Mouse (Mus musculus): ENCODE measurements at regions not wholly inside any gene's neighbourhood (a gene's known extent, or its start where the extent isn't known, plus 50 kb on each side); places are given as distances from the start of the nearest gene placed in this dataset.

GRCm38 (mm10) chr14:98937933-98938332 is 56.2 kb downstream of the Rpl36a-ps1 start:
- DNase-seq: no peak
- intact Hi-C loops (cut with DNase I): no loop called here

GRCm38 (mm10) chr14:98937373-98937772 is 56.7 kb downstream of the Rpl36a-ps1 start:
- intact Hi-C loops (cut with DNase I): no loop called here
- DNase-seq: no peak

GRCm38 (mm10) chr14:98933371-98933916 is 60.7 kb downstream of the Rpl36a-ps1 start:
- intact Hi-C loops (cut with DNase I): no loop called here
- DNase-seq: no peak

- peak; percentile 18 to 19 for DNase-seq
- intact Hi-C loops (cut with DNase I): no loop called here
These were observed 64.8 kb downstream of the Rpl36a-ps1 start for GRCm38 (mm10) chr14:98929276-98929675.

GRCm38 (mm10) chr14:98908234-98908633 is 85.9 kb downstream of the Rpl36a-ps1 start:
- DNase-seq: no peak
- intact Hi-C loops (cut with DNase I): no loop called here

- intact Hi-C loops (cut with DNase I): no loop called here
These were observed 95.2 kb downstream of the Rpl36a-ps1 start for GRCm38 (mm10) chr14:98898876-98899275.

GRCm38 (mm10) chr14:98897390-98897789 is 96.7 kb downstream of the Rpl36a-ps1 start:
- intact Hi-C loops (cut with DNase I): no loop called here

More at GRCm38 (mm10) chr14:98898876-98899275, 95.2 kb downstream of the Rpl36a-ps1 start:
- no peak for DNase-seq

GRCm38 (mm10) chr14:98895933-98896332 is 98.2 kb downstream of the Rpl36a-ps1 start:
- intact Hi-C loops (cut with DNase I): no loop called here
- DNase-seq: no peak

More at GRCm38 (mm10) chr14:98897390-98897789, 96.7 kb downstream of the Rpl36a-ps1 start:
- no peak for DNase-seq

GRCm38 (mm10) chr14:98892670-98893069 is 101.4 kb downstream of the Rpl36a-ps1 start:
- intact Hi-C loops (cut with DNase I): no loop called here
- DNase-seq: no peak

GRCm38 (mm10) chr14:98891252-98891947 is 102.7 kb downstream of the Rpl36a-ps1 start:
- no peak for DNase-seq
- intact Hi-C loops (cut with DNase I): no loop called here

- intact Hi-C loops (cut with DNase I): no loop called here
- DNase-seq: no peak
These were observed 106.5 kb downstream of the Rpl36a-ps1 start for GRCm38 (mm10) chr14:98887588-98887987.

- no peak for DNase-seq
- intact Hi-C loops (cut with DNase I): no loop called here
These were observed 107.1 kb downstream of the Rpl36a-ps1 start for GRCm38 (mm10) chr14:98886982-98887381.

GRCm38 (mm10) chr14:98882586-98882985 is 111.5 kb downstream of the Rpl36a-ps1 start:
- intact Hi-C loops (cut with DNase I): loop anchor here (5.0 kb wide), 1 partner anchor 130 kb away; no protein-coding TSS in a partner anchor
- no peak for DNase-seq

- intact Hi-C loops (cut with DNase I): no loop called here
- peak; percentile 3 to 5 for DNase-seq
These were observed 116.2 kb downstream of the Rpl36a-ps1 start for GRCm38 (mm10) chr14:98877956-98878355.

- intact Hi-C loops (cut with DNase I): no loop called here
- DNase-seq: no peak
These were observed 120.7 kb downstream of the Rpl36a-ps1 start for GRCm38 (mm10) chr14:98873446-98873845.

- intact Hi-C loops (cut with DNase I): no loop called here
- no peak for DNase-seq
These were observed 124.2 kb downstream of the Rpl36a-ps1 start for GRCm38 (mm10) chr14:98869888-98870287.

- intact Hi-C loops (cut with DNase I): no loop called here
- DNase-seq: no peak
These were observed 127.2 kb downstream of the Rpl36a-ps1 start for GRCm38 (mm10) chr14:98866880-98867279.

- intact Hi-C loops (cut with DNase I): no loop called here
- no peak for DNase-seq
These were observed 130.1 kb downstream of the Rpl36a-ps1 start for GRCm38 (mm10) chr14:98864001-98864400.

- intact Hi-C loops (cut with DNase I): no loop called here
- DNase-seq: no peak
These were observed 130.5 kb downstream of the Rpl36a-ps1 start for GRCm38 (mm10) chr14:98863598-98863997.

- intact Hi-C loops (cut with DNase I): no loop called here
- no peak for DNase-seq
These were observed 131.9 kb downstream of the Rpl36a-ps1 start for GRCm38 (mm10) chr14:98862095-98862735.

GRCm38 (mm10) chr14:98858801-98859200 is 135.3 kb downstream of the Rpl36a-ps1 start:
- DNase-seq: no peak
- intact Hi-C loops (cut with DNase I): no loop called here

- intact Hi-C loops (cut with DNase I): no loop called here
These were observed 145.6 kb downstream of the Rpl36a-ps1 start for GRCm38 (mm10) chr14:98848500-98848899.

More at GRCm38 (mm10) chr14:98848500-98848899, 145.6 kb downstream of the Rpl36a-ps1 start:
- DNase-seq: no peak

Data from heart, postnatal 36 days (tissue).